Mouse (Mus musculus) hindbrain, embryonic 13.5 days (tissue): ENCODE data around the gene Nceh1. TPM values are rescaled to one million over a fixed set of nuclear protein-coding genes. Genes with fewer than 3 reads are reported as not detected.

Source experiments
- ATAC-seq: fragments of 200-750 bp; cut with Nextera tagmentation; 2 replicates; pipeline ENCODE4 v1.8.0; 2017; ENCODE audit warnings: moderate TSS enrichment; ENCODE audit not compliant: low FRiP score
- H3K27ac ChIP-seq: fragments of 300-500 bp; sonication (generic); 2 replicates; pipeline ENCODE4 v1.5.1; 2015; ENCODE audit warnings: inconsistent platforms, mild to moderate bottlenecking, moderate library complexity
- H3K27me3 ChIP-seq: fragments of 300-500 bp; sonication (generic); 2 replicates; pipeline ENCODE4 v1.6.1; 2015; ENCODE audit warnings: mild to moderate bottlenecking, inconsistent platforms
- H3K36me3 ChIP-seq: fragments of 300-500 bp; sonication (generic); 2 replicates; pipeline ENCODE4 v1.6.1; 2015; ENCODE audit warnings: mild to moderate bottlenecking, inconsistent platforms
- H3K4me1 ChIP-seq: fragments of 300-500 bp; sonication (generic); replicated peaks from 2 replicates; pipeline ENCODE4 v1.6.1; 2015; ENCODE audit warnings: inconsistent platforms
- H3K4me2 ChIP-seq: fragments of 300-500 bp; sonication (generic); 2 replicates; pipeline ENCODE4 v1.6.1; 2015; ENCODE audit warnings: inconsistent platforms, mild to moderate bottlenecking, moderate library complexity
- H3K4me3 ChIP-seq: fragments of 300-500 bp; sonication (generic); 2 replicates; pipeline ENCODE4 v1.5.1; 2015; ENCODE audit warnings: mild to moderate bottlenecking, inconsistent platforms
- H3K9ac ChIP-seq: fragments of 300-500 bp; sonication (generic); 2 replicates; pipeline ENCODE4 v1.6.1; 2015; ENCODE audit warnings: mild to moderate bottlenecking, inconsistent platforms
- H3K9me3 ChIP-seq: fragments of 300-500 bp; sonication (generic); 2 replicates; pipeline ENCODE4 v1.6.1; 2016; ENCODE audit warnings: inconsistent platforms
- WGBS: fragments of 180-500 bp; shearing (Covaris S2); methylation state at CpG from one replicate; pipeline ENCODE4 v1.1.7; 2015; 5-methylcytosine and 5-hydroxymethylcytosine counted together
- polyA plus RNA-seq: library from polyadenylated mRNA; unstranded; fragments of >200 nt; fragmentation: Nextera tagmentation; extraction: Ambion mirVana; gene quantifications from 2 replicates; pipeline ENCODE4 v1.2.1, GENCODE M21; 2015

The Nceh1 gene
- polyA plus RNA-seq, 1 experiment from 2014 or later = 6.9 TPM

GRCm38 (mm10) chr3:27323551-27323950, 140.8 kb downstream of the Nceh1 start:
- Histone ChIP-seq H3K4me3 (no peak overlapping the region), H3K36me3 (no peaks in the 10 kb centered on the region), H3K27ac (no peak overlapping the region), H3K4me1 (no peaks in the 10 kb centered on the region), H3K4me2 (no peak overlapping the region), H3K27me3 (no peaks in the 10 kb centered on the region), H3K9ac (no peak overlapping the region), H3K9me3 (no peaks in the 10 kb centered on the region)
- 81% methylated on average over 5 of the region's 5 CpGs for WGBS
- no peak for ATAC-seq

- Histone ChIP-seq H3K36me3 (no peaks in the 10 kb centered on the region), H3K4me1 (no peaks in the 10 kb centered on the region), H3K9ac (no peak overlapping the region), H3K27ac (no peak overlapping the region), H3K9me3 (no peaks in the 10 kb centered on the region), H3K4me2 (no peak overlapping the region), H3K27me3 (no peaks in the 10 kb centered on the region), H3K4me3 (no peak overlapping the region)
- 69% methylated on average over 4 of the region's 4 CpGs for WGBS
- ATAC-seq = no peak
Measured at GRCm38 (mm10) chr3:27326633-27327191, 143.9 kb downstream of the Nceh1 start.

- ATAC-seq = no peak
- H3K4me2 ChIP-seq = no peak overlapping the region
- H3K27ac ChIP-seq = no peak overlapping the region
- no peaks in the 10 kb centered on the region for H3K4me1 ChIP-seq
- no peaks in the 10 kb centered on the region for H3K27me3 ChIP-seq
- H3K36me3 ChIP-seq = no peaks in the 10 kb centered on the region
- H3K4me3 ChIP-seq = no peak overlapping the region
- 89% methylated on average over 5 of the region's 5 CpGs for WGBS
- H3K9ac ChIP-seq = no peak overlapping the region
- no peaks in the 10 kb centered on the region for H3K9me3 ChIP-seq
Measured at GRCm38 (mm10) chr3:27330706-27331105, 147.9 kb downstream of the Nceh1 start.

Other genes starting within 250 kb of the Nceh1 start
- gene Ect2, start 29.1 kb upstream of the Nceh1 start, polyA plus RNA-seq = 14.7 and 16.2 TPM in 2 replicates
- gene Tnfsf10, start 134.1 kb downstream of the Nceh1 start, polyA plus RNA-seq = 0.06 and 0.23 TPM in 2 replicates
- 0.25 and 0.29 TPM in 2 replicates for gene Ghsr, start 188.4 kb downstream of the Nceh1 start, polyA plus RNA-seq